Mouse (Mus musculus): Measurements from ENCODE around the gene Mapk12. TPM values are rescaled to one million over a fixed set of nuclear protein-coding genes. Genes with fewer than 3 reads are reported as not detected.

Gene Mapk12
- polyA plus RNA-seq, 1 experiment from 2014 or later, result 4.7 TPM

GRCm38 (mm10) chr15:89145813-89146350, 5.4 kb upstream of the Mapk12 start:
- whole genome bisulfite sequencing, result 65% methylated on average over 24 of the region's 24 CpGs
- H3K4me1 ChIP-seq, result peaks cover 32% of the 10 kb centered on the region
- peaks cover 72% of the 10 kb centered on the region for H3K27me3 ChIP-seq (replicated peaks)

GRCm38 (mm10) chr15:89144965-89145364, 4.5 kb upstream of the Mapk12 start:
- no peak for ATAC-seq (ENCODE audit: insufficient read depth, low FRiP score, low read depth)
- no peak overlapping the region for H3K4me2 ChIP-seq
- peaks cover 80% of the 10 kb centered on the region for H3K27me3 ChIP-seq (replicated peaks)
- H3K4me1 ChIP-seq, result peaks cover 36% of the 10 kb centered on the region
- H3K9ac ChIP-seq, result no peak overlapping the region
- WGBS, result 86% methylated on average over 11 of the region's 11 CpGs
- H3K9me3 ChIP-seq, result no peaks in the 10 kb centered on the region
- no peak overlapping the region for H3K27ac ChIP-seq
- H3K4me3 ChIP-seq (replicated peaks), result no peak overlapping the region
- H3K36me3 ChIP-seq, result no peaks in the 10 kb centered on the region

More at GRCm38 (mm10) chr15:89145813-89146350, 5.4 kb upstream of the Mapk12 start:
- Histone ChIP-seq H3K4me3 (replicated peaks) (no peak overlapping the region), H3K9me3 (no peaks in the 10 kb centered on the region), H3K27ac (no peak overlapping the region), H3K9ac (no peak overlapping the region), H3K4me2 (0 out of 2 replicates have a peak overlapping the region, but pooled peaks have one; percentile 50), H3K36me3 (no peaks in the 10 kb centered on the region)
- ATAC-seq (ENCODE audit: insufficient read depth, low FRiP score, low read depth), result no peak

GRCm38 (mm10) chr15:89143134-89143533, 2.6 kb upstream of the Mapk12 start:
- peaks cover 81% of the 10 kb centered on the region for H3K27me3 ChIP-seq (replicated peaks)
- ATAC-seq (ENCODE audit: insufficient read depth, low FRiP score, low read depth), result no peak
- H3K4me3 ChIP-seq (replicated peaks), result no peak overlapping the region
- peaks cover 27% of the 10 kb centered on the region for H3K4me1 ChIP-seq
- H3K36me3 ChIP-seq, result no peaks in the 10 kb centered on the region
- H3K27ac ChIP-seq, result no peak overlapping the region
- no peak overlapping the region for H3K4me2 ChIP-seq
- H3K9ac ChIP-seq, result no peak overlapping the region
- WGBS, result 73% methylated on average over 2 of the region's 2 CpGs
- no peaks in the 10 kb centered on the region for H3K9me3 ChIP-seq

GRCm38 (mm10) chr15:89141905-89142304, 1.4 kb upstream of the Mapk12 start:
- Histone ChIP-seq H3K4me1 (peaks cover 21% of the 10 kb centered on the region), H3K27ac (no peak overlapping the region), H3K9ac (no peak overlapping the region), H3K4me3 (replicated peaks) (no peak overlapping the region), H3K36me3 (no peaks in the 10 kb centered on the region), H3K9me3 (no peaks in the 10 kb centered on the region), H3K4me2 (no peak overlapping the region), H3K27me3 (replicated peaks) (peaks cover 71% of the 10 kb centered on the region)
- no peak for ATAC-seq (ENCODE audit: insufficient read depth, low FRiP score, low read depth)
- WGBS, result 48% methylated on average over 4 of the region's 4 CpGs

GRCm38 (mm10) chr15:89141443-89141842, 940 bp upstream of the Mapk12 start:
- ATAC-seq (ENCODE audit: insufficient read depth, low FRiP score, low read depth), result no peak

GRCm38 (mm10) chr15:89140048-89140658, 350 bp downstream of the Mapk12 start:
- Histone ChIP-seq H3K4me1 (peaks cover 14% of the 10 kb centered on the region), H3K36me3 (no peaks in the 10 kb centered on the region), H3K4me3 (replicated peaks) (peak overlapping the region; percentile 51), H3K9ac (no peak overlapping the region; the same call in 1 of the 2 replicates), H3K4me2 (peak overlapping the region; percentile 91), H3K27me3 (replicated peaks) (peaks cover 54% of the 10 kb centered on the region), H3K9me3 (no peaks in the 10 kb centered on the region), H3K27ac (no peak overlapping the region)
- under 1% methylated on average over 44 of the region's 53 CpGs for WGBS
- ATAC-seq (ENCODE audit: insufficient read depth, low FRiP score, low read depth), result peak; percentile 15; the same call in 1 of the 2 replicates

More at GRCm38 (mm10) chr15:89141443-89141842, 940 bp upstream of the Mapk12 start:
- 19% methylated on average over 5 of the region's 5 CpGs for WGBS
- no peaks in the 10 kb centered on the region for H3K36me3 ChIP-seq
- H3K9ac ChIP-seq, result no peak overlapping the region
- no peak overlapping the region for H3K4me3 ChIP-seq (replicated peaks)
- H3K9me3 ChIP-seq, result no peaks in the 10 kb centered on the region
- H3K27ac ChIP-seq, result no peak overlapping the region
- no peak overlapping the region for H3K4me2 ChIP-seq
- H3K27me3 ChIP-seq (replicated peaks), result peaks cover 67% of the 10 kb centered on the region
- peaks cover 17% of the 10 kb centered on the region for H3K4me1 ChIP-seq

- no peak overlapping the region for H3K9ac ChIP-seq
Observed at GRCm38 (mm10) chr15:89138531-89138930, 2.0 kb downstream of the Mapk12 start.

GRCm38 (mm10) chr15:89138046-89138405, 2.5 kb downstream of the Mapk12 start:
- 80% methylated on average over 7 of the region's 7 CpGs for WGBS
- no peak overlapping the region for H3K9ac ChIP-seq
- ATAC-seq (ENCODE audit: insufficient read depth, low FRiP score, low read depth), result no peak
- peaks cover 43% of the 10 kb centered on the region for H3K27me3 ChIP-seq (replicated peaks)
- no peaks in the 10 kb centered on the region for H3K36me3 ChIP-seq
- peaks cover 14% of the 10 kb centered on the region for H3K4me1 ChIP-seq
- H3K9me3 ChIP-seq, result no peaks in the 10 kb centered on the region
- no peak overlapping the region for H3K4me2 ChIP-seq
- no peak overlapping the region for H3K27ac ChIP-seq
- no peak overlapping the region for H3K4me3 ChIP-seq (replicated peaks)

More at GRCm38 (mm10) chr15:89138531-89138930, 2.0 kb downstream of the Mapk12 start:
- H3K4me1 ChIP-seq, result peaks cover 14% of the 10 kb centered on the region
- no peaks in the 10 kb centered on the region for H3K9me3 ChIP-seq
- ATAC-seq (ENCODE audit: insufficient read depth, low FRiP score, low read depth), result no peak
- no peak overlapping the region for H3K4me2 ChIP-seq
- no peak overlapping the region for H3K27ac ChIP-seq
- 89% methylated on average over 6 of the region's 6 CpGs for WGBS
- H3K4me3 ChIP-seq (replicated peaks), result no peak overlapping the region
- peaks cover 43% of the 10 kb centered on the region for H3K27me3 ChIP-seq (replicated peaks)
- H3K36me3 ChIP-seq, result no peaks in the 10 kb centered on the region

GRCm38 (mm10) chr15:89137378-89138045, 3.0 kb downstream of the Mapk12 start:
- Histone ChIP-seq H3K27ac (no peak overlapping the region), H3K9ac (no peak overlapping the region), H3K27me3 (replicated peaks) (peaks cover 40% of the 10 kb centered on the region), H3K36me3 (no peaks in the 10 kb centered on the region), H3K4me2 (no peak overlapping the region), H3K9me3 (no peaks in the 10 kb centered on the region), H3K4me1 (peaks cover 14% of the 10 kb centered on the region), H3K4me3 (replicated peaks) (no peak overlapping the region)
- ATAC-seq (ENCODE audit: insufficient read depth, low FRiP score, low read depth), result no peak
- WGBS, result 70% methylated on average over 11 of the region's 11 CpGs

- Histone ChIP-seq H3K27ac (no peak overlapping the region), H3K27me3 (replicated peaks) (peaks cover 34% of the 10 kb centered on the region), H3K36me3 (no peaks in the 10 kb centered on the region), H3K4me1 (peaks cover 14% of the 10 kb centered on the region), H3K4me2 (no peak overlapping the region), H3K9me3 (no peaks in the 10 kb centered on the region), H3K4me3 (replicated peaks) (no peak overlapping the region), H3K9ac (no peak overlapping the region)
- ATAC-seq (ENCODE audit: insufficient read depth, low FRiP score, low read depth), result no peak
- 93% methylated on average over 5 of the region's 5 CpGs for WGBS
Observed at GRCm38 (mm10) chr15:89136461-89137155, 3.9 kb downstream of the Mapk12 start.

- no peaks in the 10 kb centered on the region for H3K36me3 ChIP-seq
- H3K9ac ChIP-seq, result no peak overlapping the region
- peaks cover 17% of the 10 kb centered on the region for H3K4me1 ChIP-seq
- H3K27me3 ChIP-seq (replicated peaks), result no peaks in the 10 kb centered on the region
- H3K4me3 ChIP-seq (replicated peaks), result no peak overlapping the region
- H3K9me3 ChIP-seq, result no peaks in the 10 kb centered on the region
- WGBS, result 75% methylated on average over 3 of the region's 3 CpGs
- H3K4me2 ChIP-seq, result no peak overlapping the region
- ATAC-seq (ENCODE audit: insufficient read depth, low FRiP score, low read depth), result no peak
- H3K27ac ChIP-seq, result no peak overlapping the region
Observed at GRCm38 (mm10) chr15:89131316-89131715, 9.2 kb downstream of the Mapk12 start.

GRCm38 (mm10) chr15:89130245-89130644, 10.3 kb downstream of the Mapk12 start:
- no peak overlapping the region for H3K4me3 ChIP-seq (replicated peaks)
- ATAC-seq (ENCODE audit: insufficient read depth, low FRiP score, low read depth), result no peak
- no peak overlapping the region for H3K4me2 ChIP-seq
- H3K9ac ChIP-seq, result no peak overlapping the region
- no peaks in the 10 kb centered on the region for H3K9me3 ChIP-seq
- no peaks in the 10 kb centered on the region for H3K27me3 ChIP-seq (replicated peaks)
- H3K4me1 ChIP-seq, result peaks cover 17% of the 10 kb centered on the region
- H3K36me3 ChIP-seq, result peaks cover 2% of the 10 kb centered on the region; the same call in 1 of the 2 replicates
- no peak overlapping the region for H3K27ac ChIP-seq
